Mouse (Mus musculus) right cerebral cortex, adult 2 months (tissue): ENCODE measurements at regions not wholly inside any gene's neighbourhood (a gene's known extent, or its start where the extent isn't known, plus 50 kb on each side); places are given as distances from the start of the nearest gene placed in this dataset.
A peak's percentile ranks its signal among the peaks of the same experiment; 100 is the strongest.

ENCODE experiments used
- DNase-seq, 2 experiments: peaks; one replicate each; pipeline ENCODE4 v3.0.0; 2021 to 2022; ENCODE audit warnings: low spot score in 2 of 2

DNA sequence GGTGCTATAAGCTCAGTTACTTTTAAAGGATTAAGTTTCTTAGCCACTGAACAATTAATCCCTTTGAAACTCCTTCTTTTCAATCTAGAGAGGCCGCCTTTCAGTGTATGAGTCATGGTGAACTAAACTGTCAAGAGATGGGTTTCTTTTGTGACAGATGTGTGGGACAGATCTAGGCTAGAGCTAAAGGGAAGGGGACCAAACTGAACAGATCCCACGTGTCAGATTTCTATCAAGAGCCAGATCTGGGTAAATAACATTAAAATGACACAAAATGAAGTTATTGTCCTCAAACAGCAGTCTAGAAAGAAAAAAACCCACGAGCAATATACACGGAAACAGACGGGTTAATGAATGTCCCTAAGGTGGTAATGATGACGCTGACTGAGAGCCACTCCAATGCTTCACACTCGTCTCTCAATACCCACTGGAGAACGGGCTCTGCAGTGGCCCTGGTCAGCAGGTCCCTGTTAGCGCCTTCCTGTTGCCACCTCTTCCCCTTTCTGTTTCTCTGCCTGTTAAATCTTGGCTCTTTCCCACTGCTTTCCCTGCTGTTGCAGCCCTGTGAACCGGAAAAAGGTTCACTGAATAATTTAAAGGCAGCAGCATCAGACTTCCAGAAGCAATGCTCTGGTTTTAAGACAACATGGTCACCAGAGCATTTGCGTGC lies 52.7 kb upstream of the Rab3gap2 start:
- DNase-seq = no peak

- DNase-seq = peak; percentile 33 to 38
Measured at GRCm38 (mm10) chr1:185150431-185151129, 53.3 kb upstream of the Rab3gap2 start.

GRCm38 (mm10) chr1:185144791-185145190 lies 59.1 kb upstream of the Rab3gap2 start:
- DNase-seq = no peak

- no peak for DNase-seq
Measured at GRCm38 (mm10) chr1:185144006-185144405, 59.9 kb upstream of the Rab3gap2 start.

GRCm38 (mm10) chr1:185140317-185140716 lies 63.6 kb upstream of the Rab3gap2 start:
- DNase-seq = no peak

DNA sequence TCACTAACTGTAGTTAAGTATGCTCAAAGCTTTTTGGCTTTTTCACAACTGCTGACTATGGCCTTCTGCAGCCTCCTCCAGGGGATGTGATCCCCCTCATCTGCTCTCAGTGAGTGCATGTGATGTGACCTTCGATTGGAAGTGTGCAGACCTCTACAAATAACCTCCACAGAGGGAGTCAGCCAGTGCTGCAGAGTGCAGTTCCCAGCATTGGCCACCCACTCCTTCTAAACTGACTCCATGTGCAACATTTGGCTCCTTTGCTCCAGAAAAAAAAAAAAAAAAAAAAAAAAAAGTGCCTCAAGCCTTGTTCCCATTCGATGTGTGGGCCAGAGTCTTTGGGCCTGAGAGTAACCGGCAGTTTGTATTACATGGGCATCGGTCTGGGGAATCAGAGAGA lies 75.7 kb upstream of the Rab3gap2 start:
- DNase-seq = no peak

- DNase-seq = no peak
Measured at GRCm38 (mm10) chr1:185125737-185126286, 78.1 kb upstream of the Rab3gap2 start.

- no peak for DNase-seq
Measured at GRCm38 (mm10) chr1:185121552-185121951, 82.4 kb upstream of the Rab3gap2 start.

GRCm38 (mm10) chr1:185120416-185120815 lies 83.5 kb upstream of the Rab3gap2 start:
- no peak for DNase-seq

- no peak for DNase-seq
Measured at GRCm38 (mm10) chr1:185117711-185118110, 86.2 kb upstream of the Rab3gap2 start.

DNA sequence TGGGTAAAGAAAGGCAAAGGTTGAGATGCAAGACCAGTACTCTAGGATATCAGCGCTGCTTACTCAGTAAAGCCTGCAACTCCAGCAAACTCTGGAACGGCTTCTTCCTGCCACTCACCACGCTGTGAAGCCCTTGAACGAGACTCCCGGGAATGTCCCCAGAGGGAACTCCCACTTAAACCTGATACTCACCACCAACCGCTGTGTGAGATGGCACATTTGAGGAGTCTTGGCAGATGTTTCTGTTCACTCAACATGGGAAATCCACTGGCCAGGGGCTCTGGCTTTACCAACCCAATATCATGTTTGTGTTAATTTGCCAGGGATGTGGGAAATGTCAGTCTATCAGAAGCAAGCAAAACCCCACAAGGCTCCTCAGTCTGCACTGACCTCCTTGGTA lies 90.2 kb upstream of the Rab3gap2 start:
- DNase-seq = no peak

DNA sequence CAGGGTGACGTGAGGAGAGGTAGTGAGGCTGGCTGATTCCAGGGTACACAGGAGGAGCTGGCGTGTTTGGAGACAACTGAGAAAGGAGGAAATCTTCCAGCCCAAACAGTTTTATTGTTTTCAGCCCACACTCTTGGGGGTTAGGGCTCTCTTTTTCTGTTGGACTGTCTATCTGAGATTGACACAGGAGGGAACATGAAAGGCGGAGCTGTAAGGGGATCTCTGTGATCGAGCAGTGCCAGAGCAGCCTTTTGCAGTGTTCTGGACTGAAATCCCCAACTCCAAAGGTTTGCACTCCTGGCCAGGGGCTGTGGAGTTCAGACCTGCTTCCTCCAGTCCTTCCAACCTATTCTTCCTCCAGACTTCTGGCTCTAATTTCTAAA lies 91.9 kb upstream of the Rab3gap2 start:
- no peak for DNase-seq

DNA sequence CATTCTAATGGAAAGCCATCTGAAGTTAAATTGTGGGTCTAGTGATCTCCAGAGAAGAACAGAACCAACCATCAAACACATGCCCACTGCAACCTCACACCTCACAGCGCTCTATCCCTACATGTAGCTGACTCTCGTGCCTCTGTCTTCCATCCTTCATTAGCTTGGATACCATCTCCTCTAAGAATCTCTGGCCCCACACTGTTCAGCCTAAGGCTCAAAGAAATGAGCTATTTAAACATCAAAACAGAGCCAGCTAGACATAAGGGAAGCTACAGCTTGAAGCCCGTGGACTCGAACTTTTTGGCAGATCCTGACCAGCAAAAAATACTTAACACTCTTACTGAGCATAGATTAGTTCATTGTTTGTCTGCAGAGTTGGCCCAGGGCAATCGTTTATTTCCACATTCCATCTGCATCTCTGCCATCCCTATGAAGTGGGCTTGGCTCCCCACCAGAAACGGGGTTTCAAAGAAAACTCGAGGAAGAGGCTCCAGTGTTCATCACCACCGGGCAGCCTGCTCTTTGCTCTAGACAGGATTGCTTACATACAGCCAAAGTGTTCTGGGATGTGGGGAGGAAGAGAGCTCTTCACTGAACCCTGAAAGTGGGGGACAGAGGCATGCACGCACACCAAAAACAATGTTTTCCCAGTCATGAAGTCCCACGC lies 92.4 kb upstream of the Rab3gap2 start:
- DNase-seq = no peak

GRCm38 (mm10) chr1:185104945-185105884 lies 98.7 kb upstream of the Rab3gap2 start:
- DNase-seq = no peak

DNA sequence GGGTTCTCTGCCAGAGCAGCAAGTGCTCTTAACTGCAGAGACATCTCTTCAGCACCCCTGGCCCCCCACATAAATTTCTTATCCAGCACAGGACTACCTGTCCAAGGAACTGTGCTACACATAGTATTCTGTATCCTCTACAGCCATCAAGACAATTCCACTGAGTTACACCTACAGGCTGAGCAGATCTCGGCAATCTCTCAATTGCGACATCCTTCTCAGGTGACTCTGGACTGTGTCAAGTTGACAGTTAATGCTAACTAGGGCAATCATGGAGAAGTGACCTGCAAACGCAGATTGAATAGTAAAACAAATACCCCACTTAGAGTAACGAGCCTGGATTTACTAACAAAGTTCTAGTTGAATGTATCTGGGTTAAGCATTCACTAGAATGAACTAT lies 100.1 kb upstream of the Rab3gap2 start:
- no peak for DNase-seq

DNA sequence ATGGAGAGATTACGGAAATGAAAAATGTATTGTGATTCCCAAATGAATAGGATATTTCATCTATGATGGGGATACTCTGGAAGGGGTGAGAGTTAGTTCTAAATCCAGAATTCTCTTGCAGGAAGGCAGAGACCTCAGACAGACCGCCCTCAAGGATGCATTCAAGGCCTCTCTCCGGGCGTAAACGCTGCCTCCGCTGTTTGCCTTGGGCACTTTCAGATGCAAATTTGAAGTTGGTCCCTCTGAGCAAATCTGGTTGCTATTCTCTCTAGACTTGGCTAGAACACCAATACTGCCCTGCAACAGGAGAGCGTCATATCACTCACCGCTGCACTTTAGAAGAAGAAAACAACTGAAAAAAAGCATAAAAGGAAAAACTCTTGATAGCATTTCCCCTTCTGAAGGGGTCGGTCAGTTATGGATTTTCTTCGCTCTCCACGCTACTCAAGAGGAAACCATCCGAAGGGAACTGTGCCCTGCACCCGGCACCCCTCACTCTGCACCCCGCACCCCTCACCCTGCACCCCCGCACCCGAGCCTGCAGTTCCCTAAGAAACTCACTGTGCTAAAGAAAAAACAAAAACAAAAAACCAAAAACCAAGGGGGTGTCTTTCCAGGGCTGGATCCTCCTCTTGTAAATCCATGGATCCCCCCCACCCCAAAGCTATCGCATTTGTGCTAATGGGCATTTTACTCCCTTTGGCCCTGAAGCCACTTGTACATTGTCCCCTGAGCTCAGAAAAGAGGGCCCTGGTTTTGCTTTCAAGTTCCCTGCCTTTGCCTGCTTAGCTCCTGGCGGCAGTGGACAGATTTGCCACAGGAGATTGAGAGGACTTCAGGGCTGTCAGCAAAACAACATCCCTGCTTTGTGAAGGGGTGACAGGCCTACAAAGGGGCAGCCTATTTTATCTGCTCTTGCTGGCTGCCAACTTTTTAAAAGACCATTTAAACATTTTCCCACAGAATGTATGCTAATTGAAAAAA lies 99.9 kb upstream of the Mark1 start:
- DNase-seq = no peak

DNA sequence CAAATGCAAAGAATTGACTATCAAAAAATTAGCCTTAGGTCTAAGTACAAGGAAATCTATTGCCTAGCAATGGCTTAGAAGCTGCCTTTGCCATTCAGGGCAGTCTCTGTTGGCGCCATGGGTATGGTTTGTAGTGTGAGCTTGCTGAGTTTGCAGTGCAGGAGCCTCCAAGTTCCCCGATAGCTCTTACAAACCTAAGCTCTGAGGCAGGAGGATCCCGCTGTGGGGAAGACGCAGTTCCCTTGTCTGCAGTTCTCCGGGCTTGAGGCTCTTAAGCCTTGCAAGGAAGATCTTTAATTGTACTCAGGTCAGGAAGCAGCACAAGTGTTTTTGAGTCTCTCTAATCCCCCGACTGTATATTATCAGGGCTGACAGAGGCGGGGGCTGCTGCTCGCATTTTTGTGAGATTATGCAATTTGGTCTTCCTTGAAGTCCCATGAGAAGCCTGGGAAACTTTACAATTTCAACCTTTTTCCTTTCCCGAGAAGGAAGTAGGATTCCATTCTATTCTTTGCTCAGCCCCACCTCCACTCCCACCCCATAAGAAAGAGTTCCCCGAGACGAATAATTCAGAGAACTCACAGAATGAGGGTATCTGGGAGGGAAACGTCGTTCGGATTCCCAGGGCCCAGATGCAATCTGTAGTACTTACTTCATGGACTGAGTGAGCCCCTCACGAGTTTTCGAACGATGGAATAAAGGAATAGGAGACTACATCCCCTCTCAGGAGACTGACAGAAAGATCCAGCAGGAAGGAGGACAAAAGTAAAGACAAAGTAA lies 99.0 kb upstream of the Mark1 start:
- no peak for DNase-seq

GRCm38 (mm10) chr1:185096741-185097140 lies 97.4 kb upstream of the Mark1 start:
- no peak for DNase-seq

GRCm38 (mm10) chr1:185092757-185093156 lies 93.4 kb upstream of the Mark1 start:
- DNase-seq = no peak
